31 mouse cellular contexts compared by ENCODE assay signal in genomic region chr11:105485412-105485811, GRCm38 (mm10). TPM values are rescaled to one million over a fixed set of nuclear protein-coding genes. Genes with fewer than 3 reads are reported as not detected.
DNase-seq lines count a peak whose midpoint lies in the region; ATAC-seq and TF ChIP-seq lines count a peak whose summit lies in the region.
"Had no signal": no experiment of that assay in that cellular context is flagged by ENCODE, and none has a peak within 500 bp of the region (broad histone marks: within the 10 kb centered on the region; RNA-seq: fewer than 3 reads in every experiment).

No protein-coding gene starts in this region.

- peaks cover 3% of the 10 kb centered on the region; the same call in 1 of the 2 replicates for H3K4me1 ChIP-seq in heart, embryonic 10.5 days
- no peaks in the 10 kb centered on the region for H3K4me1 ChIP-seq in midbrain, embryonic 11.5 days (ENCODE audit: control insufficient read depth, insufficient read depth, low read length)
- no peaks in the 10 kb centered on the region for H3K4me1 ChIP-seq in midbrain, embryonic 16.5 days (ENCODE audit: control insufficient read depth, insufficient read depth, low read length)
- H3K4me1 ChIP-seq in limb, embryonic 10.5 days: no peaks in the 10 kb centered on the region
- H3K4me1 ChIP-seq: embryonic facial prominence, embryonic 13.5 days; forebrain, embryonic 13.5 days; heart, embryonic 13.5 days; hindbrain, embryonic 12.5 days; hindbrain, embryonic 15.5 days had no signal

- peak overlapping the region; percentile 36 for H3K4me3 ChIP-seq in gastrocnemius, adult 2 months
- H3K4me3 ChIP-seq in heart, embryonic 10.5 days: no peak overlapping the region
- no peak overlapping the region for H3K4me3 ChIP-seq in midbrain, embryonic 11.5 days (ENCODE audit: low read depth, low read length)
- no peak overlapping the region for H3K4me3 ChIP-seq in midbrain, embryonic 16.5 days (ENCODE audit: low read depth, low read length)
- no peak overlapping the region for H3K4me3 ChIP-seq in limb, embryonic 10.5 days
- H3K4me3 ChIP-seq: embryonic facial prominence, embryonic 13.5 days; erythroblast, embryonic 14.5 days; forebrain, embryonic 13.5 days; heart, embryonic 13.5 days; hindbrain, embryonic 12.5 days; hindbrain, embryonic 15.5 days had no signal

- WGBS in heart, embryonic 10.5 days: 89% methylated on average over 6 of the region's 6 CpGs
- WGBS in midbrain, embryonic 11.5 days: 87% methylated on average over 6 of the region's 6 CpGs
- WGBS in midbrain, embryonic 16.5 days: 73% methylated on average over 6 of the region's 6 CpGs
- WGBS in limb, embryonic 10.5 days: 89% methylated on average over 6 of the region's 6 CpGs

- no peak for ATAC-seq in midbrain, embryonic 11.5 days (ENCODE audit: low FRiP score)
- ATAC-seq in midbrain, embryonic 16.5 days: no peak
- ATAC-seq: forebrain, embryonic 13.5 days; forebrain, embryonic 16.5 days; intestine, postnatal 0 days had no signal

- no peaks in the 10 kb centered on the region for H3K36me3 ChIP-seq in heart, embryonic 10.5 days
- H3K36me3 ChIP-seq in midbrain, embryonic 11.5 days (ENCODE audit: control insufficient read depth, insufficient read depth, low read length): no peaks in the 10 kb centered on the region
- H3K36me3 ChIP-seq in midbrain, embryonic 16.5 days (ENCODE audit: control insufficient read depth, insufficient read depth, low read length): no peaks in the 10 kb centered on the region
- no peaks in the 10 kb centered on the region for H3K36me3 ChIP-seq in limb, embryonic 10.5 days
- H3K36me3 ChIP-seq: embryonic facial prominence, embryonic 13.5 days; heart, embryonic 13.5 days; hindbrain, embryonic 12.5 days; hindbrain, embryonic 15.5 days had no signal

- no peak overlapping the region for H3K9ac ChIP-seq in midbrain, embryonic 11.5 days (ENCODE audit: low read length)
- no peak overlapping the region for H3K9ac ChIP-seq in midbrain, embryonic 16.5 days (ENCODE audit: low read depth, low read length)
- H3K9ac ChIP-seq: embryonic facial prominence, embryonic 13.5 days; forebrain, embryonic 13.5 days; heart, embryonic 13.5 days; hindbrain, embryonic 12.5 days; hindbrain, embryonic 15.5 days had no signal

- no peaks in the 10 kb centered on the region for H3K27me3 ChIP-seq in heart, embryonic 10.5 days (ENCODE audit: insufficient read depth, poor library complexity, severe bottlenecking)
- no peaks in the 10 kb centered on the region for H3K27me3 ChIP-seq in midbrain, embryonic 11.5 days (ENCODE audit: control insufficient read depth, insufficient read depth, low read length)
- no peaks in the 10 kb centered on the region for H3K27me3 ChIP-seq in midbrain, embryonic 16.5 days (ENCODE audit: control insufficient read depth, insufficient read depth, low read depth, low read length)
- no peaks in the 10 kb centered on the region for H3K27me3 ChIP-seq in limb, embryonic 10.5 days (ENCODE audit: low read depth, poor library complexity, severe bottlenecking)
- H3K27me3 ChIP-seq: embryonic facial prominence, embryonic 13.5 days; forebrain, embryonic 13.5 days; heart, embryonic 13.5 days; hindbrain, embryonic 12.5 days; hindbrain, embryonic 15.5 days had no signal

- no peak for TF ChIP-seq CTCF in gastrocnemius, adult 2 months (IDR thresholded peaks at IDR 0.05)

- intact Hi-C loops in gastrocnemius, adult 2 months (cut with DNase I): no loop called here

- H3K4me2 ChIP-seq in midbrain, embryonic 11.5 days: no peak overlapping the region
- no peak overlapping the region for H3K4me2 ChIP-seq in midbrain, embryonic 16.5 days (ENCODE audit: low read length)
- H3K4me2 ChIP-seq: embryonic facial prominence, embryonic 13.5 days; forebrain, embryonic 13.5 days; heart, embryonic 13.5 days; hindbrain, embryonic 12.5 days; hindbrain, embryonic 15.5 days had no signal

- peak overlapping the region; percentile 50; the same call in 1 of the 2 replicates for H3K27ac ChIP-seq in gastrocnemius, adult 2 months
- H3K27ac ChIP-seq in heart, embryonic 10.5 days: no peak overlapping the region
- no peak overlapping the region for H3K27ac ChIP-seq in midbrain, embryonic 11.5 days (ENCODE audit: low read depth, low read length)
- H3K27ac ChIP-seq in midbrain, embryonic 16.5 days (ENCODE audit: low read length): no peak overlapping the region
- no peak overlapping the region for H3K27ac ChIP-seq in limb, embryonic 10.5 days
- H3K27ac ChIP-seq: embryonic facial prominence, embryonic 13.5 days; forebrain, embryonic 13.5 days; heart, embryonic 13.5 days; hindbrain, embryonic 12.5 days; hindbrain, embryonic 15.5 days had no signal

- DNase-seq in gastrocnemius, adult 2 months: no peak
- no peak for DNase-seq in gastrocnemius, postnatal 10 days
- peak; percentile 10 for DNase-seq in heart, embryonic 10.5 days (ENCODE audit: low spot score)
- no peak for DNase-seq in heart, postnatal 4 days
- DNase-seq in midbrain, embryonic 11.5 days (ENCODE audit: low spot score, missing footprints): peak; percentile 10
- peak; percentile 3 for DNase-seq in limb, embryonic 10.5 days (ENCODE audit: low spot score)
- DNase-seq in ovary, postnatal 36 days (ENCODE audit: low spot score): no peak
- DNase-seq: adrenal gland, adult 2 months; adrenal gland, postnatal 14 days; B cell, adult 2 months; cerebellum, adult 11-12 months; cerebellum, adult 9-10 months; cerebellum, postnatal 25 days; gastrocnemius, postnatal 14 days; heart, adult 18-20 months; heart, postnatal 14 days; kidney, adult 9 months had no signal

- H3K9me3 ChIP-seq in heart, embryonic 10.5 days: no peaks in the 10 kb centered on the region
- H3K9me3 ChIP-seq in midbrain, embryonic 11.5 days (ENCODE audit: control insufficient read depth, low read length): no peaks in the 10 kb centered on the region
- H3K9me3 ChIP-seq in midbrain, embryonic 16.5 days (replicated peaks; ENCODE audit: control insufficient read depth, low read length, poor library complexity, severe bottlenecking): no peaks in the 10 kb centered on the region
- H3K9me3 ChIP-seq in limb, embryonic 10.5 days (replicated peaks): no peaks in the 10 kb centered on the region
- H3K9me3 ChIP-seq: embryonic facial prominence, embryonic 13.5 days; forebrain, embryonic 13.5 days; heart, embryonic 13.5 days; hindbrain, embryonic 12.5 days; hindbrain, embryonic 15.5 days had no signal

RNA-seq across cellular contexts. Expression of gene March10, which starts 28.9 kb away (rescaled TPM):
- not detected for total RNA-seq in gastrocnemius, adult 2 months (2021)
- not detected for total RNA-seq in gastrocnemius, postnatal 10 days (2021)
- 0.23 and 0.40 TPM in 2 replicates for polyA plus RNA-seq in heart, embryonic 10.5 days (2016; fragmentation: Nextera tagmentation; extraction: Ambion mirVana)
- under 1 TPM in 1 of 2 experiments, not detected in 1; 0.09 TPM for total RNA-seq in heart, postnatal 4 days (2021)
- polyA plus RNA-seq in midbrain, embryonic 11.5 days (2014; fragmentation: Nextera tagmentation; extraction: Ambion mirVana): 0.06 TPM in 1 of 2 replicates, not detected in the other
- polyA plus RNA-seq in midbrain, embryonic 16.5 days (2015; fragmentation: Nextera tagmentation; extraction: Ambion mirVana): 0.45 and 0.73 TPM in 2 replicates
- 0.24 TPM in 1 of 2 replicates, not detected in the other for polyA plus RNA-seq in limb, embryonic 10.5 days (2016; fragmentation: Nextera tagmentation; extraction: Ambion mirVana)
- total RNA-seq: adrenal gland, adult 2 months; adrenal gland, postnatal 14 days; common myeloid progenitor, adult 5-6 weeks; gastrocnemius, postnatal 14 days; gastrocnemius, postnatal 4 days; heart, adult 18-20 months; heart, postnatal 14 days; hematopoietic stem cell, adult 5-6 weeks; MEL had no signal
- polyA plus RNA-seq: adrenal gland, adult 2 months; embryonic facial prominence, embryonic 13.5 days; erythroblast, embryonic 14.5 days; forebrain, embryonic 13.5 days; intestine, embryonic 14.5 days; intestine, postnatal 0 days had no signal

Comparison
In these comparisons a context has a peak if more than half of its experiments do, and no peak if none do; other contexts are left out.
1. DNase-seq: peak in heart, embryonic 10.5 days (single experiment), midbrain, embryonic 11.5 days (single experiment) and limb, embryonic 10.5 days (single experiment); none in gastrocnemius, adult 2 months (single experiment), gastrocnemius, postnatal 10 days (single experiment), heart, postnatal 4 days (single experiment) and ovary, postnatal 36 days (single experiment).